Mouse (Mus musculus) ES-Bruce4 (cell line): ENCODE measurements around the gene Il1rl2.

Source experiments
- CTCF ChIP-seq: IDR thresholded peaks from one replicate; pipeline ENCODE4 v1.8.1; 2011; ENCODE audit warnings: low read depth, low read length
- EP300 ChIP-seq: IDR thresholded peaks from 2 replicates; pipeline ENCODE4 v1.6.1; 2011; ENCODE audit warnings: low read depth, low read length; ENCODE audit not compliant: insufficient read depth
- POLR2A ChIP-seq: IDR thresholded peaks from one replicate; pipeline ENCODE4 v1.8.1; 2011; ENCODE audit warnings: low read length; ENCODE audit not compliant: insufficient read depth

DNA sequence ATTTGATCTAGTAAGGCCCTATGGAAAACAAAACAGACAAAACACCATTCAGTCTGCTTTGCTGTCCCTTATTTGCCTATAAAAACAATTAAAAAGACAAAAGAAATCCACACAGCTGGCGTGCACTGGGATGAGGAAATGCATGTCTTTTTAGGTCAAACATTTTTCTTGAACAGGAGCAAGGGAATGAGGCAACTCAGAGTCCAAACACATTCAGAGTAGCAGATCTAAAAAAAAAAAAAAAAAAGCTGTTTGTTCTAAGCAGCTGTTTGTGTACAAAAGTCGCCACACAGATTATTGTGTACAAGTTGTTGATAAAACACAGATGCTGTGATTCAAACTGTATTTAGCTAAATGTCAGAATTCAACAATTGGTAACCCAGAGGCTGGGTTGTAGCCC, 33.5 kb downstream of the Il1rl2 start:
- TF ChIP-seq CTCF (no peak), POLR2A (no peak), EP300 (no peak)
